Mouse (Mus musculus): ENCODE results near the gene Cetn4.

Gene Cetn4

GRCm38 (mm10) chr3:37302685-37303084 is 9.8 kb downstream of the Cetn4 start:
- DNase-seq (ENCODE audit: low spot score): no peak

- DNase-seq (ENCODE audit: low spot score): no peak
Measured at GRCm38 (mm10) chr3:37299470-37299869, 13.0 kb downstream of the Cetn4 start.

GRCm38 (mm10) chr3:37292654-37293053 is 19.9 kb downstream of the Cetn4 start:
- no peak for DNase-seq (ENCODE audit: low spot score)

- DNase-seq (ENCODE audit: low spot score): no peak
Measured at GRCm38 (mm10) chr3:37291929-37292328, 20.6 kb downstream of the Cetn4 start.

- no peak for DNase-seq (ENCODE audit: low spot score)
Measured at GRCm38 (mm10) chr3:37290881-37291541, 21.5 kb downstream of the Cetn4 start.

- DNase-seq (ENCODE audit: low spot score): no peak
Measured at GRCm38 (mm10) chr3:37289237-37289636, 23.3 kb downstream of the Cetn4 start.

- no peak for DNase-seq (ENCODE audit: low spot score)
Measured at GRCm38 (mm10) chr3:37283234-37283633, 29.3 kb downstream of the Cetn4 start.

- no peak for DNase-seq (ENCODE audit: low spot score)
Measured at GRCm38 (mm10) chr3:37282299-37282922, 30.1 kb downstream of the Cetn4 start.

- DNase-seq (ENCODE audit: low spot score): no peak
Measured at GRCm38 (mm10) chr3:37280871-37281270, 31.6 kb downstream of the Cetn4 start.

GRCm38 (mm10) chr3:37280221-37280620 is 32.3 kb downstream of the Cetn4 start:
- no peak for DNase-seq (ENCODE audit: low spot score)

- no peak for DNase-seq (ENCODE audit: low spot score)
Measured at GRCm38 (mm10) chr3:37274661-37275060, 37.8 kb downstream of the Cetn4 start.

- DNase-seq (ENCODE audit: low spot score): no peak
Measured at GRCm38 (mm10) chr3:37273092-37273491, 39.4 kb downstream of the Cetn4 start.

GRCm38 (mm10) chr3:37271209-37271608 is 41.3 kb downstream of the Cetn4 start:
- DNase-seq (ENCODE audit: low spot score): peak; percentile 41

GRCm38 (mm10) chr3:37269926-37270325 is 42.6 kb downstream of the Cetn4 start:
- DNase-seq (ENCODE audit: low spot score): no peak

- DNase-seq (ENCODE audit: low spot score): no peak
Measured at GRCm38 (mm10) chr3:37268338-37268737, 44.2 kb downstream of the Cetn4 start.

- peak; percentile 35 for DNase-seq (ENCODE audit: low spot score)
Measured at GRCm38 (mm10) chr3:37259331-37259999, 53.0 kb downstream of the Cetn4 start.

- no peak for DNase-seq (ENCODE audit: low spot score)
Measured at GRCm38 (mm10) chr3:37257776-37258175, 54.7 kb downstream of the Cetn4 start.

Data from left cerebral cortex, adult 11 months (tissue).